Mouse (Mus musculus) forebrain, embryonic 15.5 days (tissue): ENCODE results near the gene B3galt5. TPM values are rescaled to one million over a fixed set of nuclear protein-coding genes. Genes with fewer than 3 reads are reported as not detected.
A peak's percentile ranks its signal among the peaks of the same experiment; 100 is the strongest.

Experiments
- ATAC-seq: fragments of 200-750 bp; cut with Nextera tagmentation; replicated peaks from 2 replicates; pipeline ENCODE4 v1.8.0; 2017; ENCODE audit warnings: mild to moderate bottlenecking, moderate TSS enrichment, moderate library complexity
- H3K27ac ChIP-seq: fragments of 300-500 bp; sonication (generic); replicated peaks from 2 replicates; pipeline ENCODE4 v1.5.1; 2015; ENCODE audit warnings: mild to moderate bottlenecking, inconsistent platforms
- H3K27me3 ChIP-seq: fragments of 300-500 bp; sonication (generic); 2 replicates; pipeline ENCODE4 v1.6.1; 2015; ENCODE audit warnings: inconsistent platforms
- H3K36me3 ChIP-seq: fragments of 300-500 bp; sonication (generic); 2 replicates; pipeline ENCODE4 v1.6.1; 2015; ENCODE audit warnings: mild to moderate bottlenecking, inconsistent platforms
- H3K4me1 ChIP-seq: fragments of 300-500 bp; sonication (generic); 2 replicates; pipeline ENCODE4 v1.6.1; 2015; ENCODE audit warnings: inconsistent platforms
- H3K4me2 ChIP-seq: fragments of 300-500 bp; sonication (generic); replicated peaks from 2 replicates; pipeline ENCODE4 v1.6.1; 2015; ENCODE audit warnings: mild to moderate bottlenecking, inconsistent platforms
- H3K4me3 ChIP-seq: fragments of 300-500 bp; sonication (generic); 2 replicates; pipeline ENCODE4 v1.5.1; 2015; ENCODE audit warnings: mild to moderate bottlenecking, inconsistent platforms
- H3K9ac ChIP-seq: fragments of 300-500 bp; sonication (generic); replicated peaks from 2 replicates; pipeline ENCODE4 v1.6.1; 2015; ENCODE audit warnings: mild to moderate bottlenecking, inconsistent platforms
- H3K9me3 ChIP-seq: fragments of 300-500 bp; sonication (generic); 2 replicates; pipeline ENCODE4 v1.6.1; 2016; ENCODE audit warnings: inconsistent platforms
- WGBS: fragments of 180-500 bp; shearing (Covaris S2); methylation state at CpG from one replicate; pipeline ENCODE4 v1.1.7; 2015; ENCODE audit warnings: mixed read lengths; 5-methylcytosine and 5-hydroxymethylcytosine counted together
- polyA plus RNA-seq: library from polyadenylated mRNA; unstranded; fragments of >200 nt; fragmentation: Nextera tagmentation; extraction: Ambion mirVana; gene quantifications from 2 replicates; pipeline ENCODE4 v1.2.1, GENCODE M21; 2015

Gene B3galt5
- polyA plus RNA-seq, 1 experiment from 2014 or later = 1.6 TPM

DNA sequence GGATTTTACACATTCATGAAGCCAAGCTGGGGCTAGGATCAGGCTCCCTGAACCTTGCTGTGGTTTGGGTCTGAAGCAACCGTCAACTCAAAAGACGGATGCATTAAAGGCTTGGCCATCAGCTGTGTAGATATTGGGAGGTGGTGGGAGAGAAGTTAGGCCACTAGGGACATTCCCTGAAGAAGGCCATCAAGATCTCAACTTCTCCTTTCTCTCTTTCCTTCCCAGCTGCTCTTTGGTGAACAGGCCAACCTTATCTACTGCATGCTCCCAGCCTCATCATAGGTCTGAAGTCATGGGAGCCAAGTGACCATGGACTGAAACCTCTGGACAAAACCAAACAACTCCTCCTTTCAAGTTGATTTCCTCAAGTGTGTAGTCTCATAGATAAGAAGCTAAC is 115.9 kb downstream of the B3galt5 start:
- ATAC-seq = no peak
- 96% methylated on average over 2 of the region's 2 CpGs for WGBS
- H3K4me3 ChIP-seq = no peak overlapping the region
- no peak overlapping the region for H3K9ac ChIP-seq
- no peaks in the 10 kb centered on the region for H3K9me3 ChIP-seq
- H3K27ac ChIP-seq = no peak overlapping the region
- H3K36me3 ChIP-seq = no peaks in the 10 kb centered on the region
- H3K27me3 ChIP-seq = no peaks in the 10 kb centered on the region
- H3K4me2 ChIP-seq = no peak overlapping the region
- H3K4me1 ChIP-seq = no peaks in the 10 kb centered on the region

DNA sequence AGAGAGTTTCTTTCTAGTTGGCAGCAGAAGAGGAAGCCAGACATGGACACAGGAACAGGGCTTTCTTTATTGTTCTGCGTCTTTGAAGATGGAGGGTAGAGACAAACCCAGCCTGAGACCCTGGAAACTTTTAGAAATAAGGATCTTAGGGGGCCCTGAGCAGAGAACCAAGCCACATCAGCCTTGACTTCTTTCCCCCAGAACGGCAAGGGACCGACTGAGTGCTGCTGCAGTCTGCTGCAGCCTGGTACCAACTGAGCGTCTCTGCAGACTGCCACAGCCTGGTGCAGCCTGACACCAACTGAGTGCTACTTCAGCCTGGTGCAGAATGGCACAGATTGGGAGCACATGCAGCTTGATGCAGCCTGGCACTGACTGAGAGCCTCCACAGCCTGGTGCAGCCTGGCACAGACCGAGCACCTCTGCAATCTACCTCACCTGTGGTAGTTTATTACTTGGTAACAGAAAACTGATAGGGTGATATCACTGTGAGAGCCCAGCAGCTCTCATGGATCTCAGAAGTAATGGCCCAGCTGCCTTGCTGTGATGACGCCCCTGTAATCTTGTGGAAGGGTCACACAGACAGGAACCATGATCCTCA is 117.8 kb downstream of the B3galt5 start:
- no peaks in the 10 kb centered on the region for H3K36me3 ChIP-seq
- no peaks in the 10 kb centered on the region for H3K9me3 ChIP-seq
- ATAC-seq = no peak
- H3K9ac ChIP-seq = no peak overlapping the region
- no peak overlapping the region for H3K4me2 ChIP-seq
- no peak overlapping the region for H3K4me3 ChIP-seq
- no peaks in the 10 kb centered on the region for H3K4me1 ChIP-seq
- no peaks in the 10 kb centered on the region for H3K27me3 ChIP-seq
- 79% methylated on average over 6 of the region's 6 CpGs for WGBS
- H3K27ac ChIP-seq = no peak overlapping the region

DNA sequence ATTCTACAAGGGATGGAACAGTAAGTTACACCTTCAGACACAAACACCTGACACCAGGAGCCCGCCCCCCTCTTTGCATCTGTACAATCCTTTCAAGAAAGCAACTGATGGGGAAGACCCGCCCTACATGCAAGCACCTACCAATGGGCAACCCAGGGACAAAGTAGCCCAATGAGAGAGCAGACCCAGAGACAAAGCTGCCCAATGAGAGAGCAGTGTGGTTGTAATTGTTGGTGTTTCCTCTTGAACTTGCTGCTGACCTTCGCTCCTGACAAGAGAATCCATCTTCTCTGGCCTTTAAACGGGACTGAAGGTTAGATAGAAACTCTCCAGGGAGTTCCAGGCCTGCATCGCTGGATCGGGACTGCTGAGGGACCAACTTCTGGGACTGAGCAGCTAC is 118.4 kb downstream of the B3galt5 start:
- Histone ChIP-seq H3K9ac (no peak overlapping the region), H3K4me2 (no peak overlapping the region)

DNA sequence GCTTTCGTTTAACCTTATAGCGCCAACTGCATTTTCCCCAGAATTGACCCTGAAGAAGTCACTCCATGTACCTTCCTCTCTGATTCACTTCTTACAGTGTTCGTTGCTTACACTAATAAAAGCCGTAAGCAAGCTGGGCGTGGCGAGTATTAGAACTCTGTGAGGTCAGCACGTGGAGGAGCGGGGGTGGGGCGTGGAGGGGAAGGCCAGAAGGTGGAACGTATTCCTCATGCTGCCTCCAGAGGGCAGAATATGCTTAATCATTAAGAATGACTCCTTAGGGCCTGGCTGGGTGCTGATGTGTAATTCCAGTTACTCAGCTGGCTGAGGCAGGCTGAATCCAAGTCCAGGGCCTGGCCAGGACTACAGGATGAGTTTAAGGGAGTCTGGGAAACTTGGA is 122.3 kb downstream of the B3galt5 start:
- peak overlapping the region; percentile 21; the same call in 1 of the 2 replicates for H3K4me3 ChIP-seq
- no peaks in the 10 kb centered on the region for H3K27me3 ChIP-seq
- WGBS = 11% methylated on average over 10 of the region's 10 CpGs
- no peaks in the 10 kb centered on the region for H3K4me1 ChIP-seq
- H3K9ac ChIP-seq = no peak overlapping the region
- no peaks in the 10 kb centered on the region for H3K36me3 ChIP-seq
- peak overlapping the region; percentile 35 for H3K4me2 ChIP-seq
- ATAC-seq = 0 out of 2 replicates have a peak, but pooled peaks have one; percentile 38
- H3K9me3 ChIP-seq = no peaks in the 10 kb centered on the region
- no peak overlapping the region for H3K27ac ChIP-seq

More for the DNA sequence above, 118.4 kb downstream of the B3galt5 start:
- no peaks in the 10 kb centered on the region for H3K36me3 ChIP-seq
- H3K27me3 ChIP-seq = no peaks in the 10 kb centered on the region
- no peak overlapping the region for H3K27ac ChIP-seq
- 0 out of 2 replicates have a peak, but pooled peaks have one; percentile 68 for ATAC-seq
- 42% methylated on average over 6 of the region's 6 CpGs for WGBS
- no peaks in the 10 kb centered on the region for H3K4me1 ChIP-seq
- H3K9me3 ChIP-seq = no peaks in the 10 kb centered on the region
- H3K4me3 ChIP-seq = peak overlapping the region; percentile 20; the same call in 1 of the 2 replicates

DNA sequence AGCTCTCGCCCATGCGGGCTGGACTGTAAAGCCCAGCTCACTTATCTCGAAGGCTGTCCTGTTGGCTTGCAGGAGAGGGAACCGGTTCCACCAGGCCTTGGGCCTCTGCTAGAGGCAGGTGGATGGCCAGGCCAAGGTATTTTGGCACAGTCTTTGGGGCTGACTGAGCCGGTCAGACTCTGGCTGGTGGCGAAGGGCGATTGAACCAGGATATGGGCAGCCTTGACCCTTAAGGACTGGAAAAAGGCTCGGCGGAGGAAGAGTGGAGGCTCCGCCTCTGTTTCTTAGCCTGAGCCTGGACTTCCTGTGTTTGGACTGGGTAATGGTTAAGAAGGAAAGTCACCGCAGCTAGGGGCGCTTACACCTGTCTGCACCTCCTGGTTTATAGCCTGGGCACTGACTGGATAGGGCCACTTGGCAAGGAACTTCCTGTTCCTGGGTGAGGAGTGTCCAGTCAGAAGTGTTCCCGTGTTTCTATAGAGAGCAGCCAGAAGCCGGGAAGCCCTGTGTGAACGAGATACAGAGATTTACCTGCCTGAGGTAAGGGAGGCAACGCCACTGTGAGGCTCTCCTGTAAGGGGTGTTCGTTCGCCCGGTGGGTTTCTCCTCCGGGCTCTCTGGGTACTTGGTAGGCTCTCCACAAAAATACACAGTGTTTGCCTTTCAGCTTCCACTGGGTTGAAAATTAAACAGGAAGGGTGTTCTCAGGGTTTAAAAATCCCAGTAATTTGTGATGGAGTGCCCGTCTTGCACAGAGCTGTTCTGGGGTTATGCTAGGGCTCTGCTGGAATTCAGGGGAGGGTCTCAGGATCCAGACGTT is 125.9 kb downstream of the B3galt5 start:
- Histone ChIP-seq H3K4me1 (no peaks in the 10 kb centered on the region), H3K36me3 (no peaks in the 10 kb centered on the region), H3K27ac (no peak overlapping the region), H3K4me2 (no peak overlapping the region), H3K9ac (no peak overlapping the region), H3K9me3 (no peaks in the 10 kb centered on the region), H3K27me3 (no peaks in the 10 kb centered on the region), H3K4me3 (no peak overlapping the region)
- ATAC-seq = no peak
- WGBS = 90% methylated on average over 22 of the region's 22 CpGs

DNA sequence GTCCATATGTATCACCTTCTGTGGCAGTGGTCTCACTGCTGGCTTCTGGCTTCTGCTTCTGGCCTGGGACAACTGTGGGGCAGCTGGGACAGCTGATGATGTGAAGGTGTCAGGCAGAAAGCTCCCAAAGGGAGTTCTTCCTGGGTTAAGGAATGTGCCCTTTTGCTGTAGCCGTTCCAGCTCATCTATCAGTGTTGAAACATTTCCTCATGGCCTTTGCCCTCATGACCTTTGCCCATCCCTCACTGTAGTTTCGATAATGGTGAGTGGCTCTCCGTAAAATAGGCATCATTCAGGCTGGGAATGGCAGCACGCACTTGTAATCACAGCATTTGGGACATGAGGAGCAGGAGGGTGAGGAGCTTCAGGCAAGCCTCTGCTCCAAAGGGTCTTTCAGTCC is 127.3 kb downstream of the B3galt5 start:
- H3K4me2 ChIP-seq = no peak overlapping the region
- 75% methylated on average over 4 of the region's 4 CpGs for WGBS
- no peaks in the 10 kb centered on the region for H3K9me3 ChIP-seq
- H3K36me3 ChIP-seq = no peaks in the 10 kb centered on the region
- H3K9ac ChIP-seq = no peak overlapping the region
- no peaks in the 10 kb centered on the region for H3K4me1 ChIP-seq
- H3K27ac ChIP-seq = no peak overlapping the region
- no peak for ATAC-seq
- H3K4me3 ChIP-seq = no peak overlapping the region
- H3K27me3 ChIP-seq = no peaks in the 10 kb centered on the region

DNA sequence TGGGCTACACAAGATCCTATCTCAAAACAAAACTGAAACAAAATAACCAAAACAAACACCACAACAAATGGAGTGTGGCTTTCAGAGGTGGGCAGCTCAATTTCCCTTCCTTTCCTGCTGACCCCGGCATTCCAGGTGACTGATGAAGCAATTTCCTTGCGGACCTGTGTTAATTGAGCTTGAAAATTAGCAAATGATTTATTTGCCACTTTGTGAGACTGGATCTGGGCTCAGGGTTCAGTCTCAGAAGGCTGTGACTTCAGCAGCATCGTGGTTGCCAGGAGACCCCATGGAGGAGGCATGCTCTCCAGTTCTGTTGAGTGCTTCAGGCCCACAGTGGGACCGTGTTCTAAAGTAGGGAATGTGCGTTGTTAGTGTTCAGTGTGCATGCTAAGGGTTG is 127.7 kb downstream of the B3galt5 start:
- 78% methylated on average over 5 of the region's 5 CpGs for WGBS
- Histone ChIP-seq H3K4me3 (no peak overlapping the region), H3K27me3 (no peaks in the 10 kb centered on the region), H3K4me1 (no peaks in the 10 kb centered on the region), H3K4me2 (no peak overlapping the region), H3K9ac (no peak overlapping the region), H3K9me3 (no peaks in the 10 kb centered on the region), H3K36me3 (no peaks in the 10 kb centered on the region), H3K27ac (no peak overlapping the region)
- ATAC-seq = no peak

DNA sequence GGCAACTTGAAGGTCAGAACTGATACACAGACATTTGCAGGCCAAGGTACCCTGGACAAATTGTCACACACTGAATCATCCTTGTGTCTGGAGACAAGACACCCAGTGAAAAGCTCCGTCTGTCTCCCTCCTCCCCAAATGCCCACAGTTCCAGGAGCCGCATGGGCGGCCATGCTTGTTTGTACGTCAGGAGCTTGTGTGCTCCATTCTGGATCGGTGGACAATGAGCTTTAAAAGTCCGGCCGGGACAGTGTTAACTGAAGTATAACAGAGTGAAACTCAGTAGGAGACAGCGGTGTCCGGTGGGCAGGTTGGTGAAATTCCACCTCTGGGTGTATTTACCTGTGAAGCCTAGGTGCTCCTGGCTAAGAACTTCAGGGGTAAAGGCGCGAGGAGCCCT is 129.3 kb downstream of the B3galt5 start:
- no peak for ATAC-seq
- no peak overlapping the region for H3K4me2 ChIP-seq
- no peak overlapping the region for H3K27ac ChIP-seq
- H3K4me1 ChIP-seq = no peaks in the 10 kb centered on the region
- no peaks in the 10 kb centered on the region for H3K36me3 ChIP-seq
- H3K27me3 ChIP-seq = no peaks in the 10 kb centered on the region
- no peaks in the 10 kb centered on the region for H3K9me3 ChIP-seq
- H3K4me3 ChIP-seq = no peak overlapping the region
- 88% methylated on average over 11 of the region's 11 CpGs for WGBS
- no peak overlapping the region for H3K9ac ChIP-seq

Other genes with a start within 250 kb of the B3galt5 start
- 71.5 and 72.4 TPM in 2 replicates for gene Psmg1, start 244.8 kb upstream of the B3galt5 start, polyA plus RNA-seq
- gene Brwd1, start 153.3 kb upstream of the B3galt5 start, polyA plus RNA-seq = 211 and 228 TPM in 2 replicates
- gene Hmgn1, start 108.1 kb upstream of the B3galt5 start, polyA plus RNA-seq = 543 and 563 TPM in 2 replicates
- gene Wrb, start 90.4 kb upstream of the B3galt5 start, polyA plus RNA-seq = 163 and 175 TPM in 2 replicates
- 1.5 and 1.6 TPM in 2 replicates for gene Lca5l, start 43.5 kb upstream of the B3galt5 start, polyA plus RNA-seq
- 0.65 and 0.69 TPM in 2 replicates for gene Sh3bgr, start 35.4 kb upstream of the B3galt5 start, polyA plus RNA-seq
- not detected in 2 replicates for gene Itgb2l, start 207.8 kb downstream of the B3galt5 start, polyA plus RNA-seq
- gene Pcp4, start 231.8 kb downstream of the B3galt5 start, polyA plus RNA-seq = 141 and 169 TPM in 2 replicates